Mouse (Mus musculus) hindlimb bud, embryonic 11.5 days (tissue): ENCODE data around the gene Bdnf.

Experiments
- DNase-seq: peaks from one replicate; pipeline ENCODE4 v3.0.0-alpha.2; 2012; ENCODE audit warnings: low read depth, low spot score; ENCODE audit errors: extremely low spot score

Bdnf gene

GRCm38 (mm10) chr2:109674532-109674931, at the start of gene Bdnf:
Gene Bdnf (plus strand): TSS chr2:109674700.
- DNase-seq = no peak

GRCm38 (mm10) chr2:109626864-109627263, 47.6 kb upstream of the Bdnf start:
- DNase-seq = no peak

- no peak for DNase-seq
Observed at GRCm38 (mm10) chr2:109673509-109674455, 718 bp upstream of the Bdnf start.

- no peak for DNase-seq
Observed at GRCm38 (mm10) chr2:109675051-109675450, 551 bp downstream of the Bdnf start.

- DNase-seq = no peak
Observed at GRCm38 (mm10) chr2:109675973-109676617, 1.6 kb downstream of the Bdnf start.

- no peak for DNase-seq
Observed at GRCm38 (mm10) chr2:109676618-109676974, 2.1 kb downstream of the Bdnf start.

- no peak for DNase-seq
Observed at GRCm38 (mm10) chr2:109677221-109678089, 3.0 kb downstream of the Bdnf start.

GRCm38 (mm10) chr2:109678090-109678409, 3.5 kb downstream of the Bdnf start:
- DNase-seq = no peak

GRCm38 (mm10) chr2:109678454-109678853, 4.0 kb downstream of the Bdnf start:
- no peak for DNase-seq

GRCm38 (mm10) chr2:109679446-109679845, 4.9 kb downstream of the Bdnf start:
- no peak for DNase-seq

- DNase-seq = no peak
Observed at GRCm38 (mm10) chr2:109681071-109681470, 6.6 kb downstream of the Bdnf start.

- no peak for DNase-seq
Observed at GRCm38 (mm10) chr2:109688661-109689060, 14.2 kb downstream of the Bdnf start.

GRCm38 (mm10) chr2:109692266-109693177, 18.0 kb downstream of the Bdnf start:
- no peak for DNase-seq

- DNase-seq = no peak
Observed at GRCm38 (mm10) chr2:109693178-109694115, 18.9 kb downstream of the Bdnf start.

GRCm38 (mm10) chr2:109694116-109694837, 19.8 kb downstream of the Bdnf start:
- no peak for DNase-seq

GRCm38 (mm10) chr2:109694838-109695225, 20.3 kb downstream of the Bdnf start:
- DNase-seq = no peak

GRCm38 (mm10) chr2:109697151-109697550, 22.7 kb downstream of the Bdnf start:
- DNase-seq = no peak

GRCm38 (mm10) chr2:109700291-109700690, 25.8 kb downstream of the Bdnf start:
- no peak for DNase-seq

GRCm38 (mm10) chr2:109703588-109703987, 29.1 kb downstream of the Bdnf start:
- DNase-seq = no peak
